Mouse (Mus musculus): ENCODE results near the gene Dennd6b. TPM values are rescaled to one million over a fixed set of nuclear protein-coding genes. Genes with fewer than 3 reads are reported as not detected.

Dennd6b gene
- total and polyA plus RNA-seq, 2 experiments from 2014 or later, result 88.2 to 98.8 TPM

- DNase-seq (ENCODE audit: low spot score) (peak; percentile 85), ATAC-seq (ENCODE audit: low FRiP score) (no peak)
- TF ChIP-seq CTCF (IDR thresholded peaks at IDR 0.05), result peak; percentile 89
- peak overlapping the region; percentile 40 for H3K4me2 ChIP-seq (ENCODE audit: low read depth, low read length, poor library complexity, severe bottlenecking)
- H3K4me1 ChIP-seq (ENCODE audit: insufficient read depth, low read length), result 0 out of 2 replicates have a peak, but pooled peaks cover 3% of the 10 kb centered on the region
- H3K27ac ChIP-seq (ENCODE audit: low read depth, low read length), result peak overlapping the region; percentile 52
- H3K36me3 ChIP-seq (ENCODE audit: insufficient read depth, low read length), result no peaks in the 10 kb centered on the region
- 0 out of 2 replicates have a peak overlapping the region, but pooled peaks have one; percentile 1 for H3K9ac ChIP-seq (replicated peaks; ENCODE audit: low read length, poor library complexity, severe bottlenecking)
- no peaks in the 10 kb centered on the region for H3K9me3 ChIP-seq (ENCODE audit: low read length)
- 0 out of 2 replicates have a peak overlapping the region, but pooled peaks have one; percentile 3 for H3K4me3 ChIP-seq (ENCODE audit: low read depth, low read length)
- 14% methylated on average over 22 of the region's 22 CpGs for WGBS
- H3K27me3 ChIP-seq (ENCODE audit: insufficient read depth, low read length), result no peaks in the 10 kb centered on the region
Observed at GRCm38 (mm10) chr15:89209886-89210761, 13.8 kb upstream of the Dennd6b start.

GRCm38 (mm10) chr15:89207457-89207856 is 11.2 kb upstream of the Dennd6b start:
- Histone ChIP-seq H3K4me2 (ENCODE audit: low read depth, low read length, poor library complexity, severe bottlenecking) (no peak overlapping the region), H3K27ac (ENCODE audit: low read depth, low read length) (no peak overlapping the region), H3K9me3 (ENCODE audit: low read length) (no peaks in the 10 kb centered on the region; the same call in 1 of the 2 replicates), H3K36me3 (ENCODE audit: insufficient read depth, low read length) (no peaks in the 10 kb centered on the region), H3K9ac (replicated peaks; ENCODE audit: low read length, poor library complexity, severe bottlenecking) (no peak overlapping the region), H3K4me1 (ENCODE audit: insufficient read depth, low read length) (no peaks in the 10 kb centered on the region), H3K27me3 (ENCODE audit: insufficient read depth, low read length) (no peaks in the 10 kb centered on the region), H3K4me3 (ENCODE audit: low read depth, low read length) (no peak overlapping the region)
- no peak for TF ChIP-seq CTCF (IDR thresholded peaks at IDR 0.05)
- WGBS, result 95% methylated on average over 4 of the region's 4 CpGs
- DNase-seq (ENCODE audit: low spot score), result no peak
- no peak for ATAC-seq (ENCODE audit: low FRiP score)

- DNase-seq (ENCODE audit: low spot score) (no peak), ATAC-seq (ENCODE audit: low FRiP score) (no peak)
- no peaks in the 10 kb centered on the region; the same call in 1 of the 2 replicates for H3K4me1 ChIP-seq (ENCODE audit: insufficient read depth, low read length)
- H3K9ac ChIP-seq (replicated peaks; ENCODE audit: low read length, poor library complexity, severe bottlenecking), result peak overlapping the region; percentile 98
- H3K27ac ChIP-seq (ENCODE audit: low read depth, low read length), result peak overlapping the region; percentile 98
- no peaks in the 10 kb centered on the region for H3K27me3 ChIP-seq (ENCODE audit: insufficient read depth, low read length)
- 71% methylated on average over 15 of the region's 15 CpGs for WGBS
- H3K4me2 ChIP-seq (ENCODE audit: low read depth, low read length, poor library complexity, severe bottlenecking), result peak overlapping the region; percentile 52
- H3K4me3 ChIP-seq (ENCODE audit: low read depth, low read length), result peak overlapping the region; percentile 81
- H3K36me3 ChIP-seq (ENCODE audit: insufficient read depth, low read length), result peaks cover 4% of the 10 kb centered on the region
- no peaks in the 10 kb centered on the region for H3K9me3 ChIP-seq (ENCODE audit: low read length)
- TF ChIP-seq CTCF (IDR thresholded peaks at IDR 0.05), result no peak
Observed at GRCm38 (mm10) chr15:89197056-89197455, 760 bp upstream of the Dennd6b start.

GRCm38 (mm10) chr15:89195690-89196312 is 495 bp downstream of the Dennd6b start:
- no peaks in the 10 kb centered on the region for H3K9me3 ChIP-seq (ENCODE audit: low read length)
- under 1% methylated on average over 25 of the region's 25 CpGs for WGBS
- no peaks in the 10 kb centered on the region for H3K27me3 ChIP-seq (ENCODE audit: insufficient read depth, low read length)
- H3K4me1 ChIP-seq (ENCODE audit: insufficient read depth, low read length), result no peaks in the 10 kb centered on the region; the same call in 1 of the 2 replicates
- ATAC-seq (ENCODE audit: low FRiP score) (peak; percentile 88), DNase-seq (ENCODE audit: low spot score) (peak; percentile 89)
- no peak for TF ChIP-seq CTCF (IDR thresholded peaks at IDR 0.05)
- H3K36me3 ChIP-seq (ENCODE audit: insufficient read depth, low read length), result peaks cover 8% of the 10 kb centered on the region
- H3K4me3 ChIP-seq (ENCODE audit: low read depth, low read length), result peak overlapping the region; percentile 81
- peak overlapping the region; percentile 52 for H3K4me2 ChIP-seq (ENCODE audit: low read depth, low read length, poor library complexity, severe bottlenecking)
- peak overlapping the region; percentile 98 for H3K9ac ChIP-seq (replicated peaks; ENCODE audit: low read length, poor library complexity, severe bottlenecking)
- peak overlapping the region; percentile 98 for H3K27ac ChIP-seq (ENCODE audit: low read depth, low read length)

GRCm38 (mm10) chr15:89195261-89195681 is 1.0 kb downstream of the Dennd6b start:
- no peak for TF ChIP-seq CTCF (IDR thresholded peaks at IDR 0.05)
- ATAC-seq (ENCODE audit: low FRiP score), result no peak
- Histone ChIP-seq H3K27me3 (ENCODE audit: insufficient read depth, low read length) (no peaks in the 10 kb centered on the region), H3K4me1 (ENCODE audit: insufficient read depth, low read length) (no peaks in the 10 kb centered on the region; the same call in 1 of the 2 replicates), H3K27ac (ENCODE audit: low read depth, low read length) (peak overlapping the region; percentile 98), H3K4me2 (ENCODE audit: low read depth, low read length, poor library complexity, severe bottlenecking) (peak overlapping the region; percentile 52), H3K4me3 (ENCODE audit: low read depth, low read length) (peak overlapping the region; percentile 81), H3K36me3 (ENCODE audit: insufficient read depth, low read length) (peaks cover 13% of the 10 kb centered on the region), H3K9me3 (ENCODE audit: low read length) (no peaks in the 10 kb centered on the region), H3K9ac (replicated peaks; ENCODE audit: low read length, poor library complexity, severe bottlenecking) (peak overlapping the region; percentile 98)
- DNase-seq (ENCODE audit: low spot score), result peak; percentile 33
- 19% methylated on average over 6 of the region's 6 CpGs for WGBS

- H3K4me2 ChIP-seq (ENCODE audit: low read depth, low read length, poor library complexity, severe bottlenecking), result no peak overlapping the region
- H3K27me3 ChIP-seq (ENCODE audit: insufficient read depth, low read length), result no peaks in the 10 kb centered on the region
- ATAC-seq (ENCODE audit: low FRiP score) (no peak), DNase-seq (ENCODE audit: low spot score) (no peak)
- WGBS, result 72% methylated on average over 5 of the region's 5 CpGs
- no peaks in the 10 kb centered on the region for H3K9me3 ChIP-seq (ENCODE audit: low read length)
- H3K4me3 ChIP-seq (ENCODE audit: low read depth, low read length), result no peak overlapping the region
- H3K4me1 ChIP-seq (ENCODE audit: insufficient read depth, low read length), result 0 out of 2 replicates have a peak, but pooled peaks cover under 1% of the 10 kb centered on the region
- H3K36me3 ChIP-seq (ENCODE audit: insufficient read depth, low read length), result peaks cover 45% of the 10 kb centered on the region
- TF ChIP-seq CTCF (IDR thresholded peaks at IDR 0.05), result no peak
- no peak overlapping the region for H3K9ac ChIP-seq (replicated peaks; ENCODE audit: low read length, poor library complexity, severe bottlenecking)
- no peak overlapping the region for H3K27ac ChIP-seq (ENCODE audit: low read depth, low read length)
Observed at GRCm38 (mm10) chr15:89184937-89185227, 11.4 kb downstream of the Dennd6b start.

Measured in midbrain, postnatal 0 days (tissue).